Mouse (Mus musculus): ENCODE measurements around the gene Slc1a1. TPM values are rescaled to one million over a fixed set of nuclear protein-coding genes. Genes with fewer than 3 reads are reported as not detected.

Slc1a1 gene
- polyA plus RNA-seq, 1 experiment from 2014 or later, result not detected

- no peaks in the 10 kb centered on the region for H3K36me3 ChIP-seq (ENCODE audit: inconsistent target)
- 93% methylated on average over 4 of the region's 4 CpGs for WGBS (ENCODE audit: missing documents)
- H3K79me2 ChIP-seq (ENCODE audit: inconsistent target), result no peaks in the 10 kb centered on the region
- H3K4me3 ChIP-seq (ENCODE audit: inconsistent target), result no peak overlapping the region
- H3K27ac ChIP-seq, result no peak overlapping the region
Measured at GRCm38 (mm10) chr19:28916492-28916891, 81.6 kb downstream of the Slc1a1 start.

DNA sequence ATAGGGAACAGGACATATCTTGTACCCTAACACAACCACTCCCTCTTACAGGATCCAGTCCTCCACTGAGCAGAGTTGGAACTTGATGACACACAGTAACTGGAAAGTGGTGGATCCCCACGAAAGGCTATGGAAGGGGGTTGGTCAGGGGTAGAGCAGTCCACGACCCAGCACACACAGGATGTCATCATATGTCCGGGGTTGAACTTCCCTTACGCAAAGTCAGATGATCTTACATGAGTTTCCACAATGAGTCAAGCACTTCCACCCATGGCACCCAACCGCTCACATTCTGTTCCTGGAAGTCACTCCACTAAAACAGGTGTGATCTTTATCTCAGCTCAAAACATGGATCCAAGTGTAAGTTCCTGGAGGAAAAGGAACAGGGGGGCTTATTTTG, 83.0 kb downstream of the Slc1a1 start:
- no peaks in the 10 kb centered on the region for H3K36me3 ChIP-seq (ENCODE audit: inconsistent target)
- H3K27ac ChIP-seq, result no peak overlapping the region
- no peak overlapping the region for H3K4me3 ChIP-seq (ENCODE audit: inconsistent target)
- WGBS (ENCODE audit: missing documents), result 60% methylated on average over 5 of the region's 5 CpGs
- no peaks in the 10 kb centered on the region for H3K79me2 ChIP-seq (ENCODE audit: inconsistent target)

- 89% methylated on average over 5 of the region's 5 CpGs for WGBS (ENCODE audit: missing documents)
- no peaks in the 10 kb centered on the region for H3K79me2 ChIP-seq (ENCODE audit: inconsistent target)
- H3K36me3 ChIP-seq (ENCODE audit: inconsistent target), result no peaks in the 10 kb centered on the region
- no peak overlapping the region for H3K27ac ChIP-seq
- no peak overlapping the region for H3K4me3 ChIP-seq (ENCODE audit: inconsistent target)
Measured at GRCm38 (mm10) chr19:28926366-28926765, 91.5 kb downstream of the Slc1a1 start.

DNA sequence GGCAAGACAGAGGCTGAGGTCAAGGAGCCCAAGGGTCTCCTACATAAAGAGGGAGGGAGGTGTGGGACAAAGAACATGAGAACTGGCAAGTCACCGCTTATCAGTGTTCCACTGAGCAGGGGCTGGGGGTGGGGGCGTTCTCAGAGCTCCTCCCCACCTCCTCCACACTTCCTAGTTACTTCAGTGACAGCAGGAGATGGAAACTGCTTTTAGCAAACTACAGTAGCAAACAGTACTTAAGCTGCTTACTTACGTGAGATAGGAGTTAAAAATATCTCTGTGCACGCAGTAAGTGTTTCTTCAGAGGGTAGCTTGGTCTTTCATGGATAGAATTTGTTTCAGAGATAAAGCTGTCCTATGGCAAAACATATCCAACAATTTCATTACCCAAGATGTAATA, 92.5 kb downstream of the Slc1a1 start:
- WGBS (ENCODE audit: missing documents), result 55% methylated on average over 4 of the region's 4 CpGs
- Histone ChIP-seq H3K27ac (no peak overlapping the region), H3K4me3 (ENCODE audit: inconsistent target) (no peak overlapping the region), H3K79me2 (ENCODE audit: inconsistent target) (no peaks in the 10 kb centered on the region), H3K36me3 (ENCODE audit: inconsistent target) (no peaks in the 10 kb centered on the region)

- Histone ChIP-seq H3K4me3 (ENCODE audit: inconsistent target) (no peak overlapping the region), H3K27ac (no peak overlapping the region), H3K36me3 (ENCODE audit: inconsistent target) (no peaks in the 10 kb centered on the region), H3K79me2 (ENCODE audit: inconsistent target) (no peaks in the 10 kb centered on the region)
Measured at GRCm38 (mm10) chr19:28929034-28929433, 94.2 kb downstream of the Slc1a1 start.

GRCm38 (mm10) chr19:28934897-28935296, 100.0 kb downstream of the Slc1a1 start:
- 94% methylated on average over 3 of the region's 3 CpGs for WGBS (ENCODE audit: missing documents)
- Histone ChIP-seq H3K36me3 (ENCODE audit: inconsistent target) (no peaks in the 10 kb centered on the region), H3K4me3 (ENCODE audit: inconsistent target) (no peak overlapping the region), H3K79me2 (ENCODE audit: inconsistent target) (no peaks in the 10 kb centered on the region), H3K27ac (no peak overlapping the region)

DNA sequence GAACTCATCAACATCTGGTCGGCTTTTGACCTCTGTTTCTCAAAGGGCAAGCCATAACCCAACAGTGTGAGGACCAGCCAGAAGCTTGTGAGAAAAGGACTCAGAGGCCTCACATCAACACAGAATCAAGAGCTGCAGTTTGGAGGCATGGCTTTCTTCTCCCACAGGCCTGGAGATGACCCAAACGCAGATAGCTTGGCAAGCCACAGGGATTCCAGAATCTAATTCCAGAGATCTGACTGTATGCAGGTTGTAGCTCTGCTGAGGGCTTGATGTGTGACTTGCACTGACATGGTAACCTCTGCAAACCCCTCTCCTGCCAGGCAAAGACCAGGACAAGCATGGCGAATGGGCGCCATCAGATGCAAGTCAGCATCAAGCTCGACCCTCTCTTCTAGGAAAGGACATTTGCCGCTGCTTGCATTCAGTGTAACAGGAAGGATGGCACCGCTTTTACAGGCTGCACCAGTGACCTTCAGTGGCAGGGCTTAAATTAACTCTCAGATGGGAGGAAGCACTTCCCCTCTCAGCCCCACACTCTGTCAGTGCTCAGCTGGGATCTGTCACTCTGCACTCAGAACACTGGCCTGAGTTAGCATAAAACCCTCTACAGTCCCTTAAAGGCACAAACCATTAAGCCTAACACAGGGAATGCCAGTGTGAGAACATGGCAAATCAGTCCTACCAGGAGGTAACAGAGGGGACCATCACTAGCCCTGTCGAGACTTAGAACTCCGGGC, 105.5 kb downstream of the Slc1a1 start:
- WGBS (ENCODE audit: missing documents), result 67% methylated on average over 7 of the region's 9 CpGs
- no peaks in the 10 kb centered on the region for H3K36me3 ChIP-seq (ENCODE audit: inconsistent target)
- no peaks in the 10 kb centered on the region for H3K79me2 ChIP-seq (ENCODE audit: inconsistent target)
- H3K4me3 ChIP-seq (ENCODE audit: inconsistent target), result no peak overlapping the region
- H3K27ac ChIP-seq, result no peak overlapping the region

DNA sequence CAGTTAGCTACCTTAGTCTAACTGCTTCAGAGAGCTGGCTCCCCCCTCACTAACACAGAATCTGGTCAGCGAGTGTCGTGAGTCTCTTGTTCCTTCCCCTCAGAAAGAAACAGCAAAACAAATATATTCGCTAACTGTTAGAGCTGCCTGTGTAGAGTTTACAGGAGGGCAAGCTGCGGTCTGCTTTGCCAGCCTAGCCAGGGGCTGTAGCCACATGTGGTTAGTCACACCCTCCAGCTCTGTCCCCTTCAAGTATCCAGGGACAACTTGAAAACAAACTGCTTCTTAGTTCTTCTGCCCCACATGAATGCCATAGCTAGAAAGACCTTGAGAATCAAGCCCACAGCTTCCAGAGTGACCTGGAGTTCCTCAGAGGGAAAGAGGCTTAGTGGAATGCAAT, 106.4 kb downstream of the Slc1a1 start:
- Histone ChIP-seq H3K4me3 (ENCODE audit: inconsistent target) (no peak overlapping the region), H3K27ac (no peak overlapping the region), H3K36me3 (ENCODE audit: inconsistent target) (no peaks in the 10 kb centered on the region), H3K79me2 (ENCODE audit: inconsistent target) (no peaks in the 10 kb centered on the region)
- WGBS (ENCODE audit: missing documents), result 38% methylated on average over 4 of the region's 4 CpGs

- H3K4me3 ChIP-seq (ENCODE audit: inconsistent target), result no peak overlapping the region
- WGBS (ENCODE audit: missing documents), result 21% methylated on average over 4 of the region's 4 CpGs
Measured at GRCm38 (mm10) chr19:28946782-28947181, 111.9 kb downstream of the Slc1a1 start.

GRCm38 (mm10) chr19:28947311-28947710, 112.5 kb downstream of the Slc1a1 start:
- Histone ChIP-seq H3K36me3 (ENCODE audit: inconsistent target) (no peaks in the 10 kb centered on the region), H3K27ac (no peak overlapping the region), H3K79me2 (ENCODE audit: inconsistent target) (no peaks in the 10 kb centered on the region), H3K4me3 (ENCODE audit: inconsistent target) (no peak overlapping the region)
- 56% methylated on average over 2 of the region's 2 CpGs for WGBS (ENCODE audit: missing documents)

More at GRCm38 (mm10) chr19:28946782-28947181, 111.9 kb downstream of the Slc1a1 start:
- no peaks in the 10 kb centered on the region for H3K79me2 ChIP-seq (ENCODE audit: inconsistent target)
- H3K27ac ChIP-seq, result no peak overlapping the region
- H3K36me3 ChIP-seq (ENCODE audit: inconsistent target), result no peaks in the 10 kb centered on the region

- Histone ChIP-seq H3K36me3 (ENCODE audit: inconsistent target) (no peaks in the 10 kb centered on the region), H3K27ac (no peak overlapping the region), H3K4me3 (ENCODE audit: inconsistent target) (no peak overlapping the region), H3K79me2 (ENCODE audit: inconsistent target) (no peaks in the 10 kb centered on the region)
- 91% methylated on average over 5 of the region's 5 CpGs for WGBS (ENCODE audit: missing documents)
Measured at GRCm38 (mm10) chr19:28951251-28951650, 116.4 kb downstream of the Slc1a1 start.

- Histone ChIP-seq H3K27ac (no peak overlapping the region), H3K4me3 (ENCODE audit: inconsistent target) (no peak overlapping the region; the same call in 1 of the 2 replicates), H3K79me2 (ENCODE audit: inconsistent target) (no peaks in the 10 kb centered on the region), H3K36me3 (ENCODE audit: inconsistent target) (no peaks in the 10 kb centered on the region)
- 87% methylated on average over 1 of the region's 3 CpGs for WGBS (ENCODE audit: missing documents)
Measured at GRCm38 (mm10) chr19:28963113-28963512, 128.3 kb downstream of the Slc1a1 start.

DNA sequence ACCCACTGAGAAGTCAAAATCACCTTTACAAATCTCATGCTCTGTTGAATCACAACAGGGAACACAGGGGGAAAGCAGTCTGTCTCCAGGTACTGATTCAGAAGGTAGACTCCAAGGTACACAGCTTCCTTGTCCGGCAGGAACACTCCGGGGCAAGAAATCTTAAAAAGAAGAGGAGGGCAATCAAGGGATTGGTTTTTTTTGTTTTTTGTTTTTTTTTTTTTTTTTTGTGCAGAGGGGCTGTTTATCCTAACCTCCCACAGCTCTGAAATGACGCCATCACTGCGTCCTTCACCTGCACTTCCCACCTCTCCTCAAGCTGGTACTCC, 128.6 kb downstream of the Slc1a1 start:
- H3K36me3 ChIP-seq (ENCODE audit: inconsistent target), result no peaks in the 10 kb centered on the region
- H3K4me3 ChIP-seq (ENCODE audit: inconsistent target), result peak overlapping the region; percentile 20; the same call in 1 of the 2 replicates
- H3K79me2 ChIP-seq (ENCODE audit: inconsistent target), result no peaks in the 10 kb centered on the region
- 0% methylated on average over 4 of the region's 4 CpGs for WGBS (ENCODE audit: missing documents)
- no peak overlapping the region for H3K27ac ChIP-seq
